Mouse (Mus musculus) embryonic facial prominence, embryonic 12.5 days (tissue): ENCODE measurements at regions not wholly inside any gene's neighbourhood (a gene's known extent, or its start where the extent isn't known, plus 50 kb on each side); places are given as distances from the start of the nearest gene placed in this dataset.
"Not testable (repeated sequence)": the region's sequence is repeated elsewhere in the genome, so short reads cannot be mapped to it uniquely, and the experiment has no call there.

Experiments
- ATAC-seq: fragments of 200-750 bp; cut with Nextera tagmentation; 2 replicates; pipeline ENCODE4 v1.8.0; 2017; ENCODE audit not compliant: insufficient number of reproducible peaks, insufficient read depth, low FRiP score, low TSS enrichment
- H3K27ac ChIP-seq: fragments of 300-500 bp; sonication (generic); 2 replicates; pipeline ENCODE4 v1.5.1; 2016; ENCODE audit warnings: mild to moderate bottlenecking
- H3K27me3 ChIP-seq: fragments of 300-500 bp; sonication (generic); 2 replicates; pipeline ENCODE4 v1.6.1; 2016; ENCODE audit warnings: mild to moderate bottlenecking, moderate library complexity
- H3K36me3 ChIP-seq: fragments of 300-500 bp; sonication (generic); 2 replicates; pipeline ENCODE4 v1.6.1; 2016; ENCODE audit warnings: mild to moderate bottlenecking
- H3K4me1 ChIP-seq: fragments of 300-500 bp; sonication (generic); 2 replicates; pipeline ENCODE4 v1.6.1; 2016
- H3K4me2 ChIP-seq: fragments of 300-500 bp; sonication (generic); replicated peaks from 2 replicates; pipeline ENCODE4 v1.6.1; 2016; ENCODE audit warnings: mild to moderate bottlenecking, moderate library complexity
- H3K4me3 ChIP-seq: fragments of 300-500 bp; sonication (generic); 2 replicates; pipeline ENCODE4 v1.5.1; 2016; ENCODE audit warnings: mild to moderate bottlenecking
- H3K9ac ChIP-seq: fragments of 300-500 bp; sonication (generic); 2 replicates; pipeline ENCODE4 v1.6.1; 2016; ENCODE audit warnings: mild to moderate bottlenecking, moderate library complexity
- H3K9me3 ChIP-seq: fragments of 300-500 bp; sonication (generic); 2 replicates; pipeline ENCODE4 v1.6.1; 2016; ENCODE audit warnings: mild to moderate bottlenecking, moderate library complexity
- WGBS: fragments of 180-500 bp; shearing (Covaris S2); methylation state at CpG from one replicate; pipeline ENCODE4 v1.1.7; 2016; 5-methylcytosine and 5-hydroxymethylcytosine counted together

DNA sequence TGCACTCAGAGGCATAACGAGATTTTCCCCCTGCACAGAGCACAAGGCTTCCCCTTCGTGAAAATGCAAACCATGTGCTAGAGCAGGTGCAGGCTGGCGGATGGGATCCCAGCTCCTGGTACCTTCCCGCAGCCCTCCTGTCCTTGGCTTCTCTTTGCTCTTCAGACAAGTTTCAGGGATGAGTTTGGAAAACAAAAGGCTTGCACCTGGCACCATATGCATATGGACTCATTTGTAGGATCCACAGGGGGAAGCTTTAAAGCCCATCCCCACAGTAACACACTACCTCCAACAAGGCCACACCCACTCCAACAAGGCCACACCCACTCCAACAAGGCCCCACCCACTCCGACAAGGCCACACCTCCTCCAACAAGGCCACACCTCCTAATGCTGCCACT lies 663.9 kb upstream of the Gm19410 start:
- Histone ChIP-seq H3K9me3 (no peaks in the 10 kb centered on the region), H3K9ac (no peak overlapping the region), H3K4me1 (no peaks in the 10 kb centered on the region), H3K27ac (no peak overlapping the region), H3K4me2 (no peak overlapping the region), H3K4me3 (no peak overlapping the region), H3K27me3 (no peaks in the 10 kb centered on the region), H3K36me3 (no peaks in the 10 kb centered on the region)
- no peak for ATAC-seq
- WGBS = 73% methylated on average over 5 of the region's 5 CpGs

DNA sequence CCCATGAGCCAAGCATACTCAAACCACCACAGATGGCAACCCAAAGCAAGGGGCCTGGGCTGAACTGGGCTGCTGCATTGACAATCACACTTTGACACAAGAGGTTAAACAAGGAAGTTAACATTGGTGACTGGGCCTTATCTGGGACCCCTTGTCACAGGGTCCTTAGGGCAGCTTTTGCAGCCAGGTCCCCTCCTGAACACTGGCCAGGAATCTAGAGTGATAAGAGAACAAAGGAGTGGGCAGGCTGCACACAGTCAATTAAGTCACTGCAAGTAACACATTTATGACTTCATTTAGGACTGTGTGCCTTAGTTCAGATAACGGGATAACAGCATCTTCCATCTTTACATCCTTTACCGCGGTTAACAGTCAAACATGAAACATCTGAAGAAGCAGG lies 663.5 kb upstream of the Gm19410 start:
- H3K4me2 ChIP-seq, H3K4me1 ChIP-seq: not testable (repeated sequence)
- WGBS = 96% methylated on average over 3 of the region's 3 CpGs

GRCm38 (mm10) chr8:35104465-35104876 lies 661.1 kb upstream of the Gm19410 start:
- H3K36me3 ChIP-seq, H3K4me1 ChIP-seq, H3K9ac ChIP-seq, H3K27ac ChIP-seq, H3K4me3 ChIP-seq, H3K9me3 ChIP-seq, ATAC-seq, H3K4me2 ChIP-seq, H3K27me3 ChIP-seq: not testable (repeated sequence)

More for the DNA sequence above, 663.5 kb upstream of the Gm19410 start:
- H3K9me3 ChIP-seq, ATAC-seq, H3K27me3 ChIP-seq, H3K27ac ChIP-seq, H3K9ac ChIP-seq, H3K4me3 ChIP-seq, H3K36me3 ChIP-seq: not testable (repeated sequence)

DNA sequence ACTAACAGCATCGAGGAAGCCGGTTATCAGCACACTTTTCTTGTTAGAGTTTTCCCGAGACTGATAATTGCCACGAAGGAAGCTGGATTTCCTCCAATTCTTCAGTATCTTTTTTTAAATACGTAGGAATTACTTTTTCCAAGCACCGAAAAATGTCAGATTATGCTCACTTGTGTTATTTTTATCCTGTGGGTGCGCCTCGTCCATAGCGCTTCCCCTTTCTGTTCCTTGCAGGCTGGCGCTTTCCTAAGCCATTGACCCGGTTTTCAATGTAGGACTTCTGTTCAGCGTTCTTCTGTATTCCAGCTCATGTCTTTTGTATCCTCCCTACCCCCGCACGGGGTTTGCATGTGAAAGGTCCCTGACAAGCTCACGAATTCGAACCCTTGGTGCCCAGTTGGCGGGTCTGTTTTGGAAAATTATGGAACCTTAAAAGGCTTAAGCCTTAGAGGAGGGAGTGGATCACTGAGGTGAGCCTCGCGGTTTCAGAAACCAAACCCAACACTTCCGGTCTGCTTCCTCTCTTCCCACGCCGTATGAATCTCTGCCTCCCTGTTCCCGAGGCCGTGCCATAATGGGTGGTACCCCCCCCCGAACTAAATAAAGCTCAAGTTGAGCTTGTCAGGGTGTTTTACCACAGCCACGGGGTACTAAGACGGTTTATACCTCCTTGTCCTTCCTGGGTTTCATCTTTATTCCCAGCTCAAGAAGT lies 655.9 kb upstream of the Gm19410 start:
- 85% methylated on average over 27 of the region's 27 CpGs for WGBS
- Histone ChIP-seq H3K4me3 (no peak overlapping the region), H3K27ac (no peak overlapping the region), H3K27me3 (no peaks in the 10 kb centered on the region), H3K9me3 (no peaks in the 10 kb centered on the region), H3K4me2 (no peak overlapping the region), H3K4me1 (no peaks in the 10 kb centered on the region), H3K36me3 (no peaks in the 10 kb centered on the region), H3K9ac (no peak overlapping the region)
- no peak for ATAC-seq

- Histone ChIP-seq H3K4me2 (no peak overlapping the region), H3K27ac (no peak overlapping the region), H3K4me3 (no peak overlapping the region), H3K9ac (no peak overlapping the region), H3K27me3 (no peaks in the 10 kb centered on the region), H3K36me3 (no peaks in the 10 kb centered on the region), H3K4me1 (no peaks in the 10 kb centered on the region), H3K9me3 (no peaks in the 10 kb centered on the region)
- ATAC-seq = no peak
- 92% methylated on average over 8 of the region's 8 CpGs for WGBS
These were observed 655.3 kb upstream of the Gm19410 start for GRCm38 (mm10) chr8:35110286-35110685.

- no peaks in the 10 kb centered on the region for H3K9me3 ChIP-seq
- H3K27me3 ChIP-seq = no peaks in the 10 kb centered on the region
- ATAC-seq = no peak
- H3K4me2 ChIP-seq = no peak overlapping the region
- H3K4me1 ChIP-seq = no peaks in the 10 kb centered on the region
- H3K9ac ChIP-seq = no peak overlapping the region
- no peak overlapping the region for H3K27ac ChIP-seq
- WGBS = 80% methylated on average over 7 of the region's 7 CpGs
- no peak overlapping the region for H3K4me3 ChIP-seq
- H3K36me3 ChIP-seq = no peaks in the 10 kb centered on the region
These were observed 654.5 kb upstream of the Gm19410 start for GRCm38 (mm10) chr8:35111130-35111529.

GRCm38 (mm10) chr8:35112591-35113265 lies 652.9 kb upstream of the Gm19410 start:
- Histone ChIP-seq H3K9me3 (no peaks in the 10 kb centered on the region), H3K4me2 (no peak overlapping the region), H3K4me1 (no peaks in the 10 kb centered on the region), H3K9ac (no peak overlapping the region), H3K4me3 (no peak overlapping the region), H3K27ac (no peak overlapping the region), H3K27me3 (no peaks in the 10 kb centered on the region), H3K36me3 (no peaks in the 10 kb centered on the region)
- no peak for ATAC-seq
- 88% methylated on average over 7 of the region's 7 CpGs for WGBS

GRCm38 (mm10) chr8:35114031-35114430 lies 651.6 kb upstream of the Gm19410 start:
- 74% methylated on average over 10 of the region's 10 CpGs for WGBS
- no peaks in the 10 kb centered on the region for H3K9me3 ChIP-seq
- no peak overlapping the region for H3K9ac ChIP-seq
- no peak overlapping the region for H3K4me2 ChIP-seq
- H3K4me3 ChIP-seq = no peak overlapping the region
- no peaks in the 10 kb centered on the region for H3K27me3 ChIP-seq
- ATAC-seq = no peak
- no peak overlapping the region for H3K27ac ChIP-seq
- no peaks in the 10 kb centered on the region for H3K36me3 ChIP-seq
- no peaks in the 10 kb centered on the region for H3K4me1 ChIP-seq

DNA sequence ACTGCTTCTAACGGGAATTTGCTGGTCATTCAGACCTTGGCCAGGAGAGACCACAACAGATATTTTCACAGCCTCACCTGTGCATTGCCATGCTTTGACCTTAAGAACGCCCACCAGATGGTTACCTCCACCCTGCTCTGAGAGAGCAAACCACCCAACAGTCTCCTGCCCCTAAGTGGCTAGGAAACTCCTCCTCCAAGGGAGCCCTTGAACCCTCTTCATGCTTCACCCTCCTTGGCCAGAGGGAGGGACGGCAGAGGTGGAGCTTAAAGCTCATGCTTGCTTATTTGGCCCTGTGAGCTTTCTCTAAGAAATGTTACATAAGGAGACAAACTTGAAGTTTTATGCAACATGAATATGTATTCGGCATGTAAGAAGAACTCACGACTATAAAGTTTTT lies 645.0 kb upstream of the Gm19410 start:
- no peak overlapping the region for H3K4me2 ChIP-seq
- H3K4me3 ChIP-seq = no peak overlapping the region
- no peak overlapping the region for H3K9ac ChIP-seq
- ATAC-seq = no peak
- H3K36me3 ChIP-seq = no peaks in the 10 kb centered on the region
- 81% methylated on average over 5 of the region's 5 CpGs for WGBS
- no peaks in the 10 kb centered on the region for H3K27me3 ChIP-seq
- H3K4me1 ChIP-seq = no peaks in the 10 kb centered on the region; the same call in 1 of the 2 replicates
- no peak overlapping the region for H3K27ac ChIP-seq
- no peaks in the 10 kb centered on the region for H3K9me3 ChIP-seq

DNA sequence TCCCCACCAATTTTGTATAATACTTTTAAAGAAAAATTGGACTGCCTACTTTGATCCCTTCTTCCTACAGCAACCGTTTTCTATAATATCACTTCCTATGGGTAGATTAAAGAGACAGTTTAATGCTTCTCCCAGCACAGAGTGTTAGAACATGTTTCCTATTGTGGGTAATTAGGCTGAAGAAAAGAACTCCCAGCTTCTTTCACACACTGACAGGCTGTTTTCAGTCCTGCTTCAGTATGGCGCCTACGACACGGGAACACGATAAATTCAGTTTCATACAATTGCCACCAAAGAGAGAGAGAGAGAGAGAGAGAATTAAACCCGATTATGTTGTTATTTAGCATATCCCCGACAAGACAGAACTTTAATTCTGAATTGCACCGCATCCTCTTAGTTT lies 644.5 kb upstream of the Gm19410 start:
- H3K27me3 ChIP-seq = no peaks in the 10 kb centered on the region
- no peak overlapping the region for H3K4me2 ChIP-seq
- H3K9ac ChIP-seq = no peak overlapping the region
- H3K27ac ChIP-seq = no peak overlapping the region
- no peaks in the 10 kb centered on the region for H3K9me3 ChIP-seq
- whole genome bisulfite sequencing = 82% methylated on average over 8 of the region's 8 CpGs
- no peak for ATAC-seq
- no peak overlapping the region for H3K4me3 ChIP-seq
- no peaks in the 10 kb centered on the region; the same call in 1 of the 2 replicates for H3K4me1 ChIP-seq
- no peaks in the 10 kb centered on the region for H3K36me3 ChIP-seq

- Histone ChIP-seq H3K4me3 (peak overlapping the region; percentile 29), H3K36me3 (no peaks in the 10 kb centered on the region), H3K9ac (no peak overlapping the region), H3K27ac (no peak overlapping the region), H3K4me1 (no peaks in the 10 kb centered on the region; the same call in 1 of the 2 replicates), H3K27me3 (no peaks in the 10 kb centered on the region), H3K4me2 (peak overlapping the region; percentile 47), H3K9me3 (no peaks in the 10 kb centered on the region)
- 3% methylated on average over 14 of the region's 14 CpGs for WGBS
- no peak for ATAC-seq
These were observed 642.4 kb upstream of the Gm19410 start for GRCm38 (mm10) chr8:35123196-35123621.

DNA sequence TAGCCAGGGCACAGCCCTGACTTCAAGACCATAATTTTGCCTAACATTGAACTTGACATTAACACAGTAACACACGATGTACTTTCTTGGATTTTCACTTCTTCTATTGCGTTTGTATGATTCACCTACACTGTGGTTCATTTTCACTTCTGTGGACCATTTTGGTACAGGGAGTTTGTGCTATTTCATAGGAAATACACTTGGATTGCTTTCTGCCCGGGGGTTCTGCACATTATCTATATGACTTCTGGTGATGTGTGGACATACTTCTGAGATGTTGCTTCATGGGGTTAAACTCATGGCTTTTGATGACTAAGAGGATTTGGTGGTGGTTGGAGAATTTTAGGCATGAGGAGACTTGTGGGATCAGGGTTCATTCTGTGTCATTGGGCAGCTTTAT lies 640.4 kb upstream of the Gm19410 start:
- no peaks in the 10 kb centered on the region for H3K27me3 ChIP-seq
- ATAC-seq = no peak
- H3K4me1 ChIP-seq = no peaks in the 10 kb centered on the region; the same call in 1 of the 2 replicates
- no peaks in the 10 kb centered on the region for H3K36me3 ChIP-seq
- no peak overlapping the region for H3K27ac ChIP-seq
- H3K4me3 ChIP-seq = no peak overlapping the region
- H3K4me2 ChIP-seq = no peak overlapping the region
- WGBS = 92% methylated on average over 3 of the region's 3 CpGs
- H3K9ac ChIP-seq = no peak overlapping the region
- H3K9me3 ChIP-seq = no peaks in the 10 kb centered on the region
